Mouse (Mus musculus) cortical plate, adult 2 months (tissue): ENCODE measurements around the gene Fibp.

ENCODE experiments used
- CTCF ChIP-seq: fragments of 200-500 bp; IDR thresholded peaks from 2 replicates; pipeline ENCODE4 v1.5.1; 2011; ENCODE audit warnings: mild to moderate bottlenecking, control low read depth, low read length; ENCODE audit not compliant: insufficient read depth; ENCODE audit errors: extremely low read depth
- POLR2A ChIP-seq: fragments of 200-500 bp; IDR thresholded peaks from 2 replicates; pipeline ENCODE4 v1.6.1; 2011; ENCODE audit warnings: mild to moderate bottlenecking, low read length, control low read depth; ENCODE audit not compliant: insufficient read depth; ENCODE audit errors: extremely low read depth

DNA sequence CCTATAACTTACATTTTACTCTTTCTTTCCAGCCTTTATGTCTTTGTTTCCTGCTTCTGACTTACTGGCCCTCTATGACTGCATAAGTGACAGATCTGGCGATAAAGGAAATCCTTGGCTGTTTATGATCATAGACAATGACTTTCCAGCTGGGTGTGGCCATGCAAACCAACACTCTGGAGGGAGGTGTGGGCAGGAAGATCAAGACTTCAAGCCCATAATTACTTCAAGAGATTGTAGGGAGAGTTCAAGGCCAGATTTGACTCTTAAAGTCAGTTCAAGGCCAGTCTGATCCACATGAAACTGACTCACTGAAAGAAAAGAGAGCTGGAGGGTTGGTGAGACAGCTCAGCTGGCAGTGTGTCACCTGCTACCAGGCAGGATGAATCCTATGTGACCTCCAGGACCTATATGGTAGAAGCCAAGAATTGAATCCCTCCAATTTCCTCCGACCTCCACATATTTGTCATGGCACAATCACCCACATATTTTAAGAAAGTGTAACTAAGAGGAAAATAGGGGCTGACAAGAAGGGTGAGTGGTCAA is 40.0 kb downstream of the Fibp start:
- TF ChIP-seq CTCF (no peak), POLR2A (no peak)
